Mouse (Mus musculus) limb, embryonic 11.5 days (tissue): Measurements from ENCODE around the gene DXBay18. TPM values are rescaled to one million over a fixed set of nuclear protein-coding genes. Genes with fewer than 3 reads are reported as not detected.
"Not testable (repeated sequence)": the region's sequence is repeated elsewhere in the genome, so short reads cannot be mapped to it uniquely, and the experiment has no call there.

Source experiments
- ATAC-seq: fragments of 200-750 bp; cut with Nextera tagmentation; 2 replicates; pipeline ENCODE4 v1.8.0; 2017; ENCODE audit warnings: low read depth; ENCODE audit not compliant: insufficient number of reproducible peaks, low FRiP score, low TSS enrichment
- DNase-seq: peaks from one replicate; pipeline ENCODE4 v3.0.0-alpha.2; 2015; ENCODE audit warnings: low spot score
- H3K27ac ChIP-seq: fragments of 300-500 bp; sonication (generic); replicated peaks from 2 replicates; pipeline ENCODE4 v1.5.1; 2014; ENCODE audit warnings: low read depth, mild to moderate bottlenecking, low read length
- H3K27me3 ChIP-seq: fragments of 300-500 bp; sonication (generic); 2 replicates; pipeline ENCODE4 v1.6.1; 2014; ENCODE audit warnings: mild to moderate bottlenecking, low read length, mixed read lengths; ENCODE audit not compliant: control insufficient read depth, insufficient read depth
- H3K36me3 ChIP-seq: fragments of 300-500 bp; sonication (generic); 2 replicates; pipeline ENCODE4 v1.6.1; 2014; ENCODE audit warnings: mild to moderate bottlenecking, low read length, moderate library complexity, mixed read lengths; ENCODE audit not compliant: control insufficient read depth, insufficient read depth
- H3K4me1 ChIP-seq: fragments of 300-500 bp; sonication (generic); 2 replicates; pipeline ENCODE4 v1.6.1; 2014; ENCODE audit warnings: low read length, mixed read lengths; ENCODE audit not compliant: control insufficient read depth, insufficient read depth
- H3K4me2 ChIP-seq: fragments of 300-500 bp; sonication (generic); 2 replicates; pipeline ENCODE4 v1.6.1; 2014; ENCODE audit warnings: low read depth, mild to moderate bottlenecking, moderate library complexity; ENCODE audit not compliant: severe bottlenecking
- H3K4me3 ChIP-seq: fragments of 300-500 bp; sonication (generic); 2 replicates; pipeline ENCODE4 v1.5.1; 2014; ENCODE audit warnings: low read depth, low read length
- H3K9ac ChIP-seq: fragments of 300-500 bp; sonication (generic); 2 replicates; pipeline ENCODE4 v1.6.1; 2014; ENCODE audit warnings: mild to moderate bottlenecking, low read length
- H3K9me3 ChIP-seq: fragments of 300-500 bp; sonication (generic); 2 replicates; pipeline ENCODE4 v1.6.1; 2016; ENCODE audit warnings: low read length; ENCODE audit not compliant: control insufficient read depth
- WGBS: fragments of 180-500 bp; shearing (Covaris S2); extraction: QIAGEN DNeasy Blood & Tissue Kit; methylation state at CpG from one replicate; pipeline ENCODE4 v1.1.7; 2014; 5-methylcytosine and 5-hydroxymethylcytosine counted together
- polyA plus RNA-seq: library from polyadenylated mRNA; unstranded; fragments of >200 nt; fragmentation: Nextera tagmentation; extraction: Ambion mirVana; gene quantifications from 2 replicates; pipeline ENCODE4 v1.2.1, GENCODE M21; 2014

DXBay18 gene
- not detected in 2 replicates for polyA plus RNA-seq

GRCm38 (mm10) chrX:73149350-73149749 is at the start of gene DXBay18:
Gene DXBay18, minus strand, starts transcription at chrX:73149450.
- not testable (repeated sequence) for H3K4me3 ChIP-seq, H3K9ac ChIP-seq, H3K4me2 ChIP-seq, H3K27me3 ChIP-seq, ATAC-seq, H3K4me1 ChIP-seq, H3K27ac ChIP-seq, H3K36me3 ChIP-seq, DNase-seq, H3K9me3 ChIP-seq
- no CpG with 5 or more reads among the region's 7 CpGs for WGBS

GRCm38 (mm10) chrX:73191934-73192333 is 42.7 kb upstream of the DXBay18 start, which contains the start of gene Xlr3b:
Gene Xlr3b, plus strand, starts transcription at chrX:73192207.
- H3K9me3 ChIP-seq, H3K9ac ChIP-seq, H3K4me3 ChIP-seq, ATAC-seq, DNase-seq, H3K4me1 ChIP-seq, H3K36me3 ChIP-seq, H3K4me2 ChIP-seq, H3K27ac ChIP-seq, H3K27me3 ChIP-seq: not testable (repeated sequence)
- 76% methylated on average over 9 of the region's 12 CpGs for WGBS

- H3K9me3 ChIP-seq, H3K27me3 ChIP-seq, DNase-seq, H3K9ac ChIP-seq, H3K4me2 ChIP-seq, H3K4me3 ChIP-seq, H3K36me3 ChIP-seq, ATAC-seq, H3K4me1 ChIP-seq, H3K27ac ChIP-seq: not testable (repeated sequence)
- 79% methylated on average over 4 of the region's 15 CpGs for WGBS
Observed at GRCm38 (mm10) chrX:73176889-73177288, 27.6 kb upstream of the DXBay18 start, which contains the start of gene Spin2d. Gene Spin2d, minus strand, starts transcription at chrX:73176989.

GRCm38 (mm10) chrX:73148496-73148895 is 754 bp downstream of the DXBay18 start, which contains the start of gene Xlr5b:
Gene Xlr5b, plus strand, starts transcription at chrX:73148796.
- not testable (repeated sequence) for H3K4me1 ChIP-seq, DNase-seq, H3K9me3 ChIP-seq, H3K9ac ChIP-seq, H3K36me3 ChIP-seq, H3K4me2 ChIP-seq, ATAC-seq, H3K27ac ChIP-seq, H3K27me3 ChIP-seq, H3K4me3 ChIP-seq
- WGBS: no CpG with 5 or more reads among the region's 20 CpGs

- H3K36me3 ChIP-seq: not testable (repeated sequence)
Observed at GRCm38 (mm10) chrX:73143218-73143618, 6.0 kb downstream of the DXBay18 start.

GRCm38 (mm10) chrX:73122859-73123829 is 26.1 kb downstream of the DXBay18 start:
- H3K4me3 ChIP-seq, H3K4me1 ChIP-seq, H3K27me3 ChIP-seq, H3K36me3 ChIP-seq, H3K9me3 ChIP-seq, DNase-seq, H3K4me2 ChIP-seq, H3K27ac ChIP-seq, ATAC-seq, H3K9ac ChIP-seq: not testable (repeated sequence)
- no CpG with 5 or more reads among the region's 12 CpGs for WGBS

More at GRCm38 (mm10) chrX:73143218-73143618, 6.0 kb downstream of the DXBay18 start:
- DNase-seq, H3K4me2 ChIP-seq, H3K9ac ChIP-seq, H3K4me1 ChIP-seq, H3K27me3 ChIP-seq, H3K9me3 ChIP-seq, H3K27ac ChIP-seq, ATAC-seq, H3K4me3 ChIP-seq: not testable (repeated sequence)
- WGBS: no CpG with 5 or more reads among the region's 7 CpGs

- not testable (repeated sequence) for H3K9me3 ChIP-seq, H3K36me3 ChIP-seq, ATAC-seq, H3K27ac ChIP-seq, DNase-seq, H3K4me1 ChIP-seq, H3K4me3 ChIP-seq, H3K4me2 ChIP-seq, H3K9ac ChIP-seq, H3K27me3 ChIP-seq
- no CpG with 5 or more reads among the region's 7 CpGs for WGBS
Observed at GRCm38 (mm10) chrX:73116747-73117146, 32.5 kb downstream of the DXBay18 start, which contains the start of gene Gm14685. Gene Gm14685, plus strand, starts transcription at chrX:73117047.

GRCm38 (mm10) chrX:73096941-73097508 is 52.2 kb downstream of the DXBay18 start, which contains the start of gene Xlr3a:
Gene Xlr3a, minus strand, starts transcription at chrX:73097095.
- H3K9me3 ChIP-seq, H3K4me3 ChIP-seq, H3K36me3 ChIP-seq, H3K27ac ChIP-seq, H3K4me1 ChIP-seq, DNase-seq, H3K9ac ChIP-seq, H3K27me3 ChIP-seq, H3K4me2 ChIP-seq, ATAC-seq: not testable (repeated sequence)
- 77% methylated on average over 11 of the region's 13 CpGs for WGBS
